Mouse (Mus musculus): Measurements from ENCODE around the gene Rap1gap. TPM values are rescaled to one million over a fixed set of nuclear protein-coding genes. Genes with fewer than 3 reads are reported as not detected.

Rap1gap gene
- total and polyA plus RNA-seq, 3 experiments, result 7.7 to 42.6 TPM; not detected in 1

DNA sequence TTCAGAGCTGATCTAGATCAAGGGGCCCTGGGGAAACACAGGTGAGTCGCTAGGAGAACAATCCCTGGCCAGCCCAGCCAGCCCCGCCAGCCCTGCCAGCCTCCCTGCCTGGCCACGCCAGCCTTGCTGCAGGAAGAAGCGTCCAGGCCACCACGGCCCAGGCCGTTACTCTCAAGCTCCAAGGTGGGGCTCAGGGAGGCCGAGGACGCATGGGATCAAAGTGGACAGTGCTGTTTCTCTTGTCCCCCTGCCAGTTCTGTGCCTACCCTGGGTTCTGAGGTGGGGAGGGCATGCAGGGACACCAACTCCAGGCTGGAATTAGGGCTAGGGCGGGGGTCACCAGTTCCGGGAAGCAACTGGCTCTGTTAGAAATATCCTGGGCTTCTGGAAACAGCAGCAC lies 67.4 kb downstream of the Rap1gap start:
- Histone ChIP-seq H3K36me3 (ENCODE audit: control insufficient read depth in 1 of 2, insufficient read depth in 2 of 2, low read length in 2 of 2) (no peaks in the 10 kb centered on the region), H3K79me2 (ENCODE audit: control insufficient read depth, insufficient read depth, low read length, poor library complexity) (no peaks in the 10 kb centered on the region), H3K9ac (ENCODE audit: control insufficient read depth, low read depth, low read length, poor library complexity, severe bottlenecking) (no peak overlapping the region), H3K4me3 (ENCODE audit: control insufficient read depth in 1 of 2, insufficient read depth in 1 of 2, low read depth in 2 of 2, low read length in 2 of 2) (no peak overlapping the region), H3K9me3 (replicated peaks; ENCODE audit: insufficient read depth, low read length) (no peaks in the 10 kb centered on the region), H3K27ac (ENCODE audit: control insufficient read depth, low read depth, low read length) (no peak overlapping the region), H3K4me1 (ENCODE audit: control insufficient read depth in 1 of 2, insufficient read depth in 2 of 2, low read length in 2 of 2) (no peaks in the 10 kb centered on the region), H3K27me3 (ENCODE audit: control insufficient read depth in 1 of 2, insufficient read depth in 2 of 2, low read length in 2 of 2) (no peaks in the 10 kb centered on the region)
- no peak for DNase-seq (ENCODE audit: low read depth, low spot score)
- TF ChIP-seq CTCF (IDR thresholded peaks at IDR 0.05 in 2 of 3, conservative IDR thresholded peaks at IDR 0.05 in 1 of 3; ENCODE audit: control insufficient read depth in 1 of 3, insufficient read depth in 1 of 3, low read depth in 2 of 3, low read length in 3 of 3, poor library complexity in 1 of 3, severe bottlenecking in 1 of 3), result no peak
- no peak for TF ChIP-seq ELF1 (IDR thresholded peaks at IDR 0.05; ENCODE audit: low read depth, low read length)
- no peak for TF ChIP-seq JUND (IDR thresholded peaks at IDR 0.05; ENCODE audit: low read depth, low read length)
- no peak for TF ChIP-seq TBP (IDR thresholded peaks at IDR 0.05; ENCODE audit: low read depth, low read length)
- TF ChIP-seq SMC3 (IDR thresholded peaks at IDR 0.05; ENCODE audit: low read depth, low read length), result no peak
- TF ChIP-seq HCFC1 (IDR thresholded peaks at IDR 0.05; ENCODE audit: low read depth, low read length), result no peak
- no peak for TF ChIP-seq RCOR1 (IDR thresholded peaks at IDR 0.05; ENCODE audit: low read depth, low read length)
- no peak for TF ChIP-seq POLR2AphosphoS5 (IDR thresholded peaks at IDR 0.05; ENCODE audit: borderline replicate concordance, low read depth, low read length)
- TF ChIP-seq MYC (IDR thresholded peaks at IDR 0.05; ENCODE audit: low read depth, low read length), result no peak
- TF ChIP-seq GATA1 (IDR thresholded peaks at IDR 0.05; ENCODE audit: low read depth, low read length), result no peak
- no peak for TF ChIP-seq RAD21 (IDR thresholded peaks at IDR 0.05; ENCODE audit: low read depth, low read length)
- no peak for TF ChIP-seq POLR2AphosphoS2 (IDR thresholded peaks at IDR 0.05; ENCODE audit: low read length)
- no peak for TF ChIP-seq SIN3A (IDR thresholded peaks at IDR 0.05; ENCODE audit: low read length)
- TF ChIP-seq ZC3H11A (IDR thresholded peaks at IDR 0.05; ENCODE audit: low read depth, low read length), result no peak
- no peak for TF ChIP-seq KAT2A (conservative IDR thresholded peaks at IDR 0.05; ENCODE audit: low read depth, low read length)
- no peak for TF ChIP-seq NELFE (IDR thresholded peaks at IDR 0.05; ENCODE audit: low read depth, low read length)
- no peak for TF ChIP-seq MEF2A (IDR thresholded peaks at IDR 0.05; ENCODE audit: extremely low read depth, insufficient replicate concordance, low read depth, low read length, poor library complexity, severe bottlenecking)
- TF ChIP-seq USF1 (IDR thresholded peaks at IDR 0.05; ENCODE audit: low read depth, low read length), result no peak

DNA sequence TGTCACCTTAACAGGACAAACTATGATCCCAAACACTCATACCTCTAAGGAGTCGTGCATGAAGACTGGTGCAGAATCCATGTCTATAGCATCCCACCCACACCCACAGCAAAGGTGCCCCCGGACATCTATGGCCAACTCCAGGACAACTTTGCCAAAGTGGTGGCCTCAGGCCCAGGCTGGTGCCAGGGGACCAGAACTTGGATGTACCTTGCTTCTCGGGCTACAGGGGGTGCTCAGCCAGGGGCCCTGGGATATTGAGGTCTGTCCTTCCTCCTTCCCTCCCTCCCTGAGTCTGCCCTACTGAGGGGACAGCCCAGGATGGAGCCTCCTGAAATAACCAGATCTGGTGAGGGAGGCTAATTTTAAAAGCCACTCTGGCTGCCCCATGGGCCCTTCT lies 67.8 kb downstream of the Rap1gap start:
- no peaks in the 10 kb centered on the region for H3K36me3 ChIP-seq (ENCODE audit: control insufficient read depth in 1 of 2, insufficient read depth in 2 of 2, low read length in 2 of 2)
- no peak overlapping the region for H3K27ac ChIP-seq (ENCODE audit: control insufficient read depth, low read depth, low read length)
- H3K4me1 ChIP-seq (ENCODE audit: control insufficient read depth in 1 of 2, insufficient read depth in 2 of 2, low read length in 2 of 2), result no peaks in the 10 kb centered on the region
- no peak for TF ChIP-seq CHD1 (IDR thresholded peaks at IDR 0.05; ENCODE audit: low read depth, low read length)
- no peak for TF ChIP-seq ZNF384 (IDR thresholded peaks at IDR 0.05; ENCODE audit: low read depth, low read length)
- no peak for TF ChIP-seq MXI1 (IDR thresholded peaks at IDR 0.05; ENCODE audit: low read depth, low read length)
- no peak for TF ChIP-seq TBP (IDR thresholded peaks at IDR 0.05; ENCODE audit: low read depth, low read length)
- TF ChIP-seq ZC3H11A (IDR thresholded peaks at IDR 0.05; ENCODE audit: low read depth, low read length), result no peak
- H3K27me3 ChIP-seq (ENCODE audit: control insufficient read depth in 1 of 2, insufficient read depth in 2 of 2, low read length in 2 of 2), result no peaks in the 10 kb centered on the region
- H3K9ac ChIP-seq (ENCODE audit: control insufficient read depth, low read depth, low read length, poor library complexity, severe bottlenecking), result no peak overlapping the region
- H3K4me3 ChIP-seq (ENCODE audit: control insufficient read depth in 1 of 2, insufficient read depth in 1 of 2, low read depth in 2 of 2, low read length in 2 of 2), result no peak overlapping the region
- no peaks in the 10 kb centered on the region for H3K9me3 ChIP-seq (replicated peaks; ENCODE audit: insufficient read depth, low read length)
- no peak for DNase-seq (ENCODE audit: low read depth, low spot score)
- no peaks in the 10 kb centered on the region for H3K79me2 ChIP-seq (ENCODE audit: control insufficient read depth, insufficient read depth, low read length, poor library complexity)

All from MEL (cell line).